Mouse (Mus musculus) heart, adult 2 months (tissue): ENCODE data around the gene Rdx.

Source experiments
- CTCF ChIP-seq: fragments of 200-600 bp; IDR thresholded peaks from 2 replicates; pipeline ENCODE4 v1.8.1; 2022; ENCODE audit warnings: antibody characterized with exemption, mild to moderate bottlenecking, moderate library complexity
- POLR2A ChIP-seq: fragments of 200-500 bp; IDR thresholded peaks from 2 replicates; pipeline ENCODE4 v1.6.1; 2011; ENCODE audit warnings: mild to moderate bottlenecking, low read depth, low read length, control low read depth; ENCODE audit not compliant: insufficient read depth

- TF ChIP-seq CTCF = no peak
- TF ChIP-seq POLR2A = no peak
Observed at GRCm38 (mm10) chr9:52012311-52012710, 34.7 kb upstream of the Rdx start.
